Mouse (Mus musculus) liver, adult (tissue): ENCODE measurements around the gene S100a3.

Experiments
- GATA4 ChIP-seq: IDR thresholded peaks from 2 replicates; pipeline ENCODE4 v1.6.1; 2014; ENCODE audit warnings: mild to moderate bottlenecking, low read length; ENCODE audit not compliant: insufficient replicate concordance

Gene S100a3

DNA sequence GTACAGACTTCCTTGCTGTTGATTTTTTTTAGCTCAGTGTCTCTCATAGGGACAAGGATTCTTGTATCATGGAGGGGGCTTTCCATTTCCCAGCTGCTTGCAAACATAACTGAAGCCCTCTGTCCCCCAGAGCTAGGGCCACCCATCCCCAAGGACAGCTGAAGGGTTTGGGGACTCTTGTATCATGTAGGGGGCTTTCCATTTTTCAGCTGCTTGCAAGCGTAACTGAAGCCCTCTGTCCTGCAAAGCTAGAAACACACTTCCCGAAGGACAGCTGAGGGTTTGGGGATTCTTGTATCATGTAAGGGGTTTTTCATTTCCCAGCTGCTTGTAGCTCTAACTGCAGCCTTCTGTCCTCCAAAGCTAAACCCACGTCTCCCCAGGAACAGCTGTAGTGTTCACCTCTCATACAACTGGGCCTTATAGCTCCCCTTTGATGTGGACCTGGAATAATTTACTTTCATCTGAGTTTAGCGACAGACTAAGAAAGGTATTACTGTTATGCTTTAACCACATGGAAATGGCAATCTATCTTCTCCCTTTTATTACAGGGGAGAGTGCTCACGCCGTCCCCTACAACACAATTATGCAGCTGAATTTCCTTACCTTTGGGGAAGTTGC is at the start of gene S100a3:
Gene S100a3, plus strand, starts transcription at position 571 of the 621 bp plus-strand sequence.
- TF ChIP-seq GATA4: no peak

DNA sequence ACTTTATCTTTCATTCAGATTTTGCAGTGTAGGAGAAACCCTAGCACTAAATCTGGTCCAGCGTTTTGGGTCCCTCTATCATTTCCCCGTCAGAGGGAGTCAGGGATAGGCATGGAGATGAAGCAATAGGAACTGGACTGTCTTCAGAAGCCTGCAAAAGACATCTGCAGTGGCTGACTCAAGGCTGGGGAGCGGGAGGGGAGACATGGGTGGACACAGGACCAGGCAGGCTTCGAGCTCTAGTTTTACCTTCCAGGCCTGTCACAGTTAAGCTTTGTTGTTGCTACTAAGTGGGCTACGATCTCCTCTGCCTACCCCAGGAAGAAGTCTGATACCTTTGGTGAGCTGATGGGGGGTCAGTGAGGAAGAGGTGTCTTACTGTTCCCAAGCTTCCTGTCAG is 48.1 kb upstream of the S100a3 start:
- TF ChIP-seq GATA4: no peak

DNA sequence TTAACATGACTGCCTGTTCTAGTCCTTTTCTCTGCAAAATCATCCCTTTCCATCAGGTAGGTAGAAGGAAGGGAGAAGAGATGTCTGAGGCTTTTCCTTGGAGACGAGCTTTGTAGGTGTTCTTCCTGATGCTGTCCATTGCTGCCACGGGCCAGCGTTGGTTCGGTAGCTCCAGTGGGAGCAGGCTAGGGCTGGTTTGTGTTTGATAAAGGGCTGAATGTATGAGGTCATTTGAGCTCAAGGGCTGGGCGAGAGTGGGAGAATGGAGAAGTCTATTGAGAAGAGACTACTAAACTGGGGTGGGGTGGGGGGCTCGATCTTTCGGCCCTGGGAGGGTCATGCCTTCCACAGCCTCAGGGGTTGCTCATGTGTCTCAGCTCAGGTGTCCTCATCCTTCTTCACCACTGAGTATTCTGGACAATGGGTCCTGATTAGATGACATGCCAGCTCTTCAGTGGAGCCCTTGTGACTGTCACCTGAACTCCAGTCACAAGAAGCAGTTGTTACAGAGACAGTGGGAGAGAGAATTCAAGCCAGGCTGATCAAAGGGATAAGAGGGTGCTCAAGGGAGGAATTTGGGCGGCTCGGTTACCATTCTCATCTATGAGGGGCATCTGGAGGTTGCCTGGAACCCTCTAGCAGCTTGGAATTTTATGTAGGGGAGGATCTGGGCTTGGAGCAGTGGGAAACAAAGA is 47.3 kb upstream of the S100a3 start:
- TF ChIP-seq GATA4: no peak

GRCm38 (mm10) chr3:90513796-90514590 is 46.4 kb upstream of the S100a3 start, which contains the start of the genes S100a1 and S100a13:
S100a1 (minus strand) TSS chr3:90514392.
S100a13 (plus strand) TSS chr3:90514435.
- no peak for TF ChIP-seq GATA4

GRCm38 (mm10) chr3:90514691-90515090 is 45.7 kb upstream of the S100a3 start:
- no peak for TF ChIP-seq GATA4

DNA sequence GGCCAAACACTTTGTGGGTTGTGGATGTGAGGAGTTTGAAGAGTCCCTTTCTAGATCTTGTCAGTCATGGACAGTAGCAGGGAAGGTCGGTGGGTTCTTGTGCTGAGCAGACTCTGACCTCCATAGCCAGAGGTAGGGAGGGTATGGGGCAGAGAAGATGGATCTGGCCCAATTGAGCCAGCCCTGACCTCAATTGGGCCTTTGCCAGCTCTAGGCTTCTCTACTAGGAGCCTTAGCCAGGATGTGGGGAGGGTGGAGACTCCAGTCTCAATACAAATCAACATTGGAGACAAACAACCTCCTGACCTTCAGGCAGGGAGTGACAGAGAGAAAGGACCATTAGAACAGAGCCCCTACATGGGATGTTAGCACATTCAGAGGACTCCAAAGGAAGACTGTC is 45.1 kb upstream of the S100a3 start:
- TF ChIP-seq GATA4: no peak

- no peak for TF ChIP-seq GATA4
These were observed 44.6 kb upstream of the S100a3 start for GRCm38 (mm10) chr3:90515789-90516188.

GRCm38 (mm10) chr3:90517711-90518110 is 42.7 kb upstream of the S100a3 start:
- no peak for TF ChIP-seq GATA4

DNA sequence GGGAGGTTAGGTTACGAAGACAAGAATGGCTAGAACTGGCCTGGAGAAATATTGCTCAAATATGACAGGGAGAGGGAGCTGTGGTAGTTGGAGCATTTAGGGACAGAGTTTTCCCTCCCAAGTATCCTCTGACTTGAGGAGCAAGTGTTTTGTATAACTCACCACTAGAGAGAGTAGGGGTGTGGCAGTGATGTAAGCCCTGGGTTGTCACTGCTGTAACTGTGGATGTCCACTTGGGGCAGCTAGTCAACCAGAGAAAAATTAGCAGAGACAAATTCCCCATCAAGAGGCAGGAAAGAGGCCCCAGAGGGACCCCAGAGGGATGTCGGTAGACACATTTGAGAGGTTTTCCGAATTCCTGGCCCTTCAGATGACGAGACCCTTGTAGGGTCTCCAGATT is 35.0 kb upstream of the S100a3 start:
- TF ChIP-seq GATA4: no peak

- TF ChIP-seq GATA4: no peak
These were observed 34.3 kb upstream of the S100a3 start for GRCm38 (mm10) chr3:90526076-90526475.

- no peak for TF ChIP-seq GATA4
These were observed 33.8 kb upstream of the S100a3 start, which contains the start of gene S100a14 for GRCm38 (mm10) chr3:90526580-90526979. S100a14 (plus strand) TSS chr3:90526856.

DNA sequence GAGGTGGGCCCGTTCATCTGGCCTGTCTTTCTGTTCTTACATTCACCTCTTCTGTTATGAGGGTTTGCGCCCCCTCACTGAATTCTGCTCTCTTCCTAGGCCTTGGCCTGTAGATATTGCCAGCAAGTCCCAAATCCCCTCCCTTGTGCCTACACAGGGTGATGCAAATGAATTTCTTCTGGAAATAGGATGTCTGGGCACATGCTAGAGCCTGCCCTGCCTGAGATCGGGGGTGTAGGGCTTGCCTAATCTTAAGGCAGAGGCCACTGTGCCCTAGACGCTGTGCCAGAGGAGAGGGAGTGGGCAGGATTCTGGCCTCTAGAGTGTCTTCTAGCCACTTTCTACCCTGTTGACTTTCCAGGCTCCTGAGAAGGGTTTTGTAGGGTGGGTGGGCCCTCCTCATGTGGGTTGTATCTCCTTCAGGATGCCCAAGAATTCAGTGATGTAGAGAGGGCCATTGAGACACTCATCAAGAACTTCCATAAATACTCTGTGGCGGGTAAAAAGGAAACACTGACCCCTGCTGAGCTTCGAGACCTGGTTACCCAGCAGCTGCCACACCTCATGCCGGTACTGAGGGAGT is 33.0 kb upstream of the S100a3 start:
- no peak for TF ChIP-seq GATA4

DNA sequence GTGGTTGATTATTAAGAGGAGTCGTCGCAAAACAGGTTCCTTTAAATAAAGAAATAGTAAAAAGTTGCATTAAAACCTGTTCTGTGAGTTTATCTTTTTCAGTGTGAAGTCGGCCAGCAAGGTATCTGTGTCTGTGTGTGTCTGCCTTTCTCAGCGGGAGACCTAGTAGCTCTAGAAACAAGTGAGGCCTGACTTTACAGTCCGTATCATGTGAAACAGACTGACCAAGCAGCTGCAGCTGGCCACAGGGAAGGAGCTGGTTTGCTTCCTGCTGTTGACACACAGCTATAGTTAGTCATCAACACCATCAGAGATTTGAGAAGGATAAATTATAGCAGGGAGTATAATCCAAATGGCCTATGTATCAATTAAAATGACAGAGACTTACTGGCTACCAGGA is 28.7 kb upstream of the S100a3 start:
- no peak for TF ChIP-seq GATA4

DNA sequence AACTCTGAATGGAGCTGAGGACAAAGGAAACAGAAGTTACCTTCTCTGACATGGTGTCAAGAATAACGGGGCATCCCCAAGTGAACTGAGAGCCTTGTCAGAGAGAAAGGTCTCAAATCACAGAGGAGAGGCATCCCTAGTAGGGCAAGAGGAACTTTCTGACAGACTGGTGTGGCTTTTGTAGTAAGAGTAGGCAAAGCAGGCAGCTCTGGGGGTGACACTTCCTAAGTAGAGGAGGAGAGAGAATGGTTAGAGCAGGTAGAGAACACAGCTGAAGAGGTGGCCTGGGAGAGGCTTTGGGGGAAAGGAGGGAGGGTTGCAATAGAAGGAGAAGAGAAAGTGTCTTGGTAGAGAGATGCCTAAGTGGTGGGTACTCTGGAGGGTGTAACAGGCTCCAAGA is 24.9 kb upstream of the S100a3 start:
- TF ChIP-seq GATA4: no peak

GRCm38 (mm10) chr3:90537141-90537904 is 23.1 kb upstream of the S100a3 start, which contains the start of gene S100a16:
S100a16 (plus strand) TSS chr3:90537254.
- TF ChIP-seq GATA4: no peak
